Mouse (Mus musculus) Patski (cell line): ENCODE measurements around the gene Speer4f2. TPM values are rescaled to one million over a fixed set of nuclear protein-coding genes. Genes with fewer than 3 reads are reported as not detected.
A peak's percentile ranks its signal among the peaks of the same experiment; 100 is the strongest.
"Not testable (repeated sequence)": the region's sequence is repeated elsewhere in the genome, so short reads cannot be mapped to it uniquely, and the experiment has no call there.

Experiments
- ATAC-seq: fragments of 100-300 bp; one replicate; pipeline ENCODE4 v1.8.0; 2021
- CTCF ChIA-PET: fragments of 350-600 bp; sonication (Branson Sonifier 250); formaldehyde crosslinking; loops from one replicate; lab custom pipeline; 2022; ENCODE audit warnings: inconsistent platforms; lab: Charles Lee
- POLR2A ChIA-PET: fragments of 350-600 bp; sonication (Branson Sonifier 250); formaldehyde crosslinking; loops from one replicate; lab custom pipeline; 2022; ENCODE audit warnings: antibody characterized with exemption, inconsistent platforms; lab: Charles Lee
- DNase-seq: peaks from one replicate; pipeline ENCODE4 v3.0.0-alpha.2; 2011; ENCODE audit warnings: low read depth, low spot score
- H3K27me3 ChIP-seq: fragments of 371-371 bp; one replicate; pipeline ENCODE4 v1.5.1; 2021
- CTCF ChIP-seq: fragments of 100-300 bp; IDR thresholded peaks from one replicate; pipeline ENCODE4 v1.5.1; 2021
- in situ Hi-C: fragments of 300-500 bp; cut with MboI; formaldehyde crosslinking; loops from 3 replicates; pipeline ENCODE4 v1.11.1; 2018; ENCODE audit warnings: low pct_unique_long_range_greater_than_20kb, mixed read lengths
- polyA plus RNA-seq: library from polyadenylated mRNA; unstranded; gene quantifications from one replicate; pipeline ENCODE4 v1.2.3, GENCODE M21; 2021

Speer4f2 gene
- not detected for polyA plus RNA-seq

DNA sequence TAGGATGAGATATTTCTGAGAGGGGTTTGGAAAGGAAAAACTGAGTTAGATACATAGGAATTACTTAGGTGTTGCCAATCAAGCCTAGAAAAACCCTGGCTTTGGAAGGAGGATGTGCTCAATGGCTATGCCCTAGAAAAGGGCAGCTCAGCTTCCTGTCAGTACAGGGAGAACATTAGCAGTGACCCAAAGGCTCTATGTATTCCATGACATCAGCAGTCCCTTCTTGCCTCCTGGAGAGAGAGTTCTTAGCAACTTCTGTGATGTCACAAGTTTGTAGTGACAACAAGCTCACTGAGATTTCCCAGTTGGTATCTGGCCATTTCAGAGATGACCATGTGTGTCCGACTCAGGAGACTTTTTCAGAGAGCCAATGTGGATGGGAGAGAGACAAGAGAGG, at the start of gene Speer4f2:
TSS of gene Speer4f2 (plus strand) at position 301 of the 400 bp plus-strand sequence.
- CTCF ChIA-PET, ATAC-seq, POLR2A ChIA-PET, DNase-seq, H3K27me3 ChIP-seq, in situ Hi-C loops: not testable (repeated sequence)

DNA sequence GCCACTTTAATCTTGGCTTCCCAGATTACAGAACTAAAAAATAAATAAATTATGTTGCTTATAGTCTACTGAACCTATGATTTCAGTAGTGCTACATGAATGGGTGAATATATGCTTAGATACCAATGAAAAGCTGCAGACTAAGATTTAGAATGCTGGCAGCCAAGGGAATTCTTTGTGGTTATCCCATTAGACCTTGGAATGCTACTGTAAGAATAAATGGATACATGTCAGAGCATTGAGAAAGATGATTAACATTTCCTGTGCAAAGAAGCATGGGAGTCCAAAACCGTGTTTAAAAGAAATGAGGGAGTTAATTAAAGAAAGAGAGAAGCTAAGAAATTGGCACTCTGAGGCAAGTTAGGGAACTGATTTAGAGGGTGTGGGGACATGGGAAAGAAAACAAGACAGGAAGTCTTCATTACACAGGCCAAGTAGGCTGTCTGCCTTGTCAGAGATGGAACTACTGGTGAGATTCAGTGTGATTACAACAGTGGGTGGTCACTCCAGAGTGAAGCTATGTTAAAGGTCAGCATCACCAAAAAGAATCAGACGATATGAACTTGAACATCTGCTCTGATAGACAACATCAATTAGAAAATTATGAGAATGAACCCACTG, 43.9 kb upstream of the Speer4f2 start:
- in situ Hi-C loops: no loop called here
- POLR2A ChIA-PET: interaction anchor here (0.7 to 0.9 kb wide), 2 partner anchors 11 to 19 kb away, joined by 3 read pairs; no protein-coding TSS in a partner anchor
- CTCF ChIA-PET: no interaction called here

DNA sequence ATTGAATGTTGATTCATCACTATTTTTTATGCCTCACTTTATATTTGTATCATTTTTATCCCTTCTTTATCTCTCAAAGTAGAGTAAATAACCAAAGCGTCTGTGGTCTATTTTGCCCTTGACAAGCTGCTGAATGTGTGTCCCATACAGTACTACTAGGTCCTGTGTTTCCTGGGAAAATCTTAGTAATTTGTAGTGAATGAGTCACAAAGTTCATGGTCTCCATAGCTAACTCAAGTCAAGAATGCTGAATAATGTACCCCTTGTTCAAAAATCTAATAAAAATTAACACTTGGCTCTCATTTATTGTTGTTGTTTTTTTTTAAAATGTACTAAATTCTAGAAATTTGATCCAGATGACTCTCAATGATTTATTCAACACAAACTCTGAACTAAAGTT, 38.1 kb upstream of the Speer4f2 start:
- POLR2A ChIA-PET: no interaction called here
- in situ Hi-C loops: no loop called here
- no peaks in the 10 kb centered on the region for H3K27me3 ChIP-seq
- no peak for TF ChIP-seq CTCF
- DNase-seq: no peak
- no peak for ATAC-seq
- CTCF ChIA-PET: no interaction called here

More for the DNA sequence above, 43.9 kb upstream of the Speer4f2 start:
- H3K27me3 ChIP-seq: no peaks in the 10 kb centered on the region
- ATAC-seq (peak; percentile 87), DNase-seq (peak; percentile 35)
- no peak for TF ChIP-seq CTCF

DNA sequence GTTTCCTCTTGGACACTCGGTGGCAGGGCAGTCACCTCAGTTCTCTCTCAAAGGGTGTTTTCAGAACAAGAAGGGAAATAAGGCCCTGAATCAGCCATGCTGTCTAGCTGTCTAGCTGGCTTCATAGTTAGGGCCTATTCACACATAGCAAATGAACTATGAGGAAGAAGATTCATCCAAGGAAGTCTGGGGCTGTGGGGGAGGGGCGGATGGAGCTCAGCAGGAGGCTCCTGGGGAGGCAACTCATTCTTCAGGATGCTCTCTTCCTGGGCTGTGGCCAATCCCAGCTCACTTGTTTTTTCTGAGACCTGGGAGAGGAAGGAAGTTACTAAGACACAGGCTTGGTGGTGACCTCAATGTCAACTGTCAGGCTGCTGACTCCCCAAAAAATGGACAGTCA, 27.2 kb upstream of the Speer4f2 start:
- POLR2A ChIA-PET, H3K27me3 ChIP-seq, CTCF ChIA-PET, DNase-seq: not testable (repeated sequence)
- ATAC-seq: peak; percentile 54
- in situ Hi-C loops: loop anchor here (10.0 kb wide), 1 partner anchor 121 kb away; no protein-coding TSS in a partner anchor

DNA sequence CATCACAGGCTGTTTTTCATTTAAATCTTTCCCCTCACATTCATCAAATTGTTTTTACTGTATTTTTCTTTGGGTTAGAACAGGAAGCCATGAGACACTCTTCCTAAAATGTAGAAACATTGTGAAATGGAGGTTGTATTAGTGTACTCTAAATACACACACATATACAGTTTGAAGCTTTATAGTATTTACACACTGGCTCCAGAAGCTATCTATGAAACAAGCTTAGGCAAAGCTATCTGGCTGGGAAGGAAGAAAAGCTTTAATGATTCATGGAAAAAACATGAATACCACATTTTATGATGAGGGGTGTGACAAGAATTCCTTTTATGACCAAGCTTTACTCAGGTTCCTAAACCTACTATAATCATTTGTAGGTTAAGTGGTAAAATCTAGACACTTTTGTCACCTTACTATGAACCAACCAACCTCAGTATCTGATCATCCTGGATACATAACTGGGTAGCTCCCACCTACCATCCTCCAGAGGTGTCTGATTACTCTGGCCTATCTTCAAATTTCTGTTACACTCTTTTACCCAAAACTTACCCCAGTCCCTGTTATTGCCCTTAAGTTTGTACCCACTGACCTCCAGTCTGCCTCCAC, 13.5 kb upstream of the Speer4f2 start:
- H3K27me3 ChIP-seq: no peaks in the 10 kb centered on the region
- CTCF ChIA-PET: interaction anchor here (0.6 to 0.9 kb wide), 2 partner anchors 21 to 38 kb away, joined by 3 read pairs; no protein-coding TSS in a partner anchor
- no peak for TF ChIP-seq CTCF
- POLR2A ChIA-PET: no interaction called here
- in situ Hi-C loops: no loop called here
- ATAC-seq: peak; percentile 57
- no peak for DNase-seq

DNA sequence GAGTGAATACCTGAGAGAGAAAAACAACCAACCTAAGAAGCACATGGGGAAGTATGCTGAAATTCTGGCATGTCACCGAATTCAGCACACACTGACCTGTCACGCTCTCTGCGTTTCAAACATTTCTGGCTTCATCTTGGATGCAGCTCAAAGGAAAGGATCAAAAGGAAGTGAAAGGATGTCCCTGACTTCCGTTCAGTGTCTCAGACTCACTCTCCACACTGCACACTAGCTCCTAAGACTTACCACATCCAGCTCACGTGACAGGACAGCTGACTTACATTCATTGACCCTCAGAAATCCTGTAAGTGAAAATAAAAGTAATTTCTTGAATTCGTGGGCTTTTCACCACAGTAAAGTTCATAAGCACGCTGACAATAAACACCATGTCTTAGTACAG, 16.9 kb downstream of the Speer4f2 start:
- no peak for TF ChIP-seq CTCF
- DNase-seq (peak; percentile 47), ATAC-seq (peak; percentile 96)
- in situ Hi-C loops: loop anchor here (5.0 kb wide), 1 partner anchor 182 kb away; the partner anchor contains the start of gene Sema3c
- CTCF ChIA-PET: interaction anchor here (1.3 to 2.5 kb wide), 2 partner anchors 9 to 278 kb away, joined by 4 to 10 read pairs; no protein-coding TSS in a partner anchor
- no peaks in the 10 kb centered on the region for H3K27me3 ChIP-seq
- POLR2A ChIA-PET: interaction anchor here (0.6 kb wide), 1 partner anchor 182 kb away, joined by 6 read pairs; no protein-coding TSS in a partner anchor

DNA sequence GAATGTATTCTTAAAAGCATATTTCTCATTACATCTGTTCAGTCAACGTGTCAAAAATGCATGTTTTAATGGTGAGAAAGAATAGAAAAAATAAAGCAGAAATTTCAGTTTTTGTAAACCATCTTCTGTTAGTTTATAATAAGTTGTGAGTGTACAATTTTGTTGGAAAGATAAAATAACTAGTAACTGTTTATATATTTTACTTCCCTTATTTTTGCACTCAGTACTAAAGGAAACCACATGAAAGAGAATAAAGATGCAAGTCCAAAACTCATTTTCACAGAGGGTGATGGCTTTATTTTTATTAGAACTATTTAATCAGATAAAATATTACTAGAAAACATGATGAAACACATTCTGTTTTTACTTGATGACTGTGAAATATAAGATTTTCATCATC, 18.2 kb downstream of the Speer4f2 start:
- ChIA-PET POLR2A (no interaction called here), CTCF (interaction anchor here (1.2 to 1.3 kb wide), 2 partner anchors 30 to 83 kb away, joined by 3 read pairs; no protein-coding TSS in a partner anchor)
- H3K27me3 ChIP-seq: no peaks in the 10 kb centered on the region
- DNase-seq (no peak), ATAC-seq (no peak)
- no peak for TF ChIP-seq CTCF
- in situ Hi-C loops: loop anchor here (5.0 kb wide), 1 partner anchor 181 kb away; the partner anchor contains the start of gene Sema3c

DNA sequence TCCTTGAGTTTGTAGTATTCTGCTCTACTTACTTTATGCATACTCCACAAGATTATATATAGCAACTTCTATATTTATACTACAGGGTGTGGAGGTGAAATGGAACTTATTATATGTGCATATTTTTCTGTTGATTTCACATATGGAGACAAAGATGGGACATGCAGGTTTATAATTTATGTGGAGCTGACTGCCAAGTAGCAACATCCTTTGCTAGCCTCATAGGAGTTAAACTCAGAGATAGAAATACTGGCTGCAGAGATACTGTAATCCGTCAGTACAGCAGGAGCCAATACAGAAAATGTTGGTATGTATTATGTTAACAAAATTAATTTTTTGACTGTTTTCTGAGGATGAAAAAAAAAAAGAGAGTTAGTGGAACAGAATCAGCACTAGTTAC, 27.6 kb downstream of the Speer4f2 start:
- no peak for TF ChIP-seq CTCF
- DNase-seq (no peak), ATAC-seq (no peak)
- ChIA-PET CTCF (interaction anchor here (1.2 to 1.6 kb wide), 2 partner anchors 162 to 288 kb away, joined by 3 to 4 read pairs; no protein-coding TSS in a partner anchor), POLR2A (interaction anchor here (0.5 kb wide), 1 partner anchor 36 kb away, joined by 3 read pairs; no protein-coding TSS in a partner anchor)
- in situ Hi-C loops: loop anchor here (5.0 kb wide), 1 partner anchor 103 kb away; no protein-coding TSS in a partner anchor
- H3K27me3 ChIP-seq: no peaks in the 10 kb centered on the region

DNA sequence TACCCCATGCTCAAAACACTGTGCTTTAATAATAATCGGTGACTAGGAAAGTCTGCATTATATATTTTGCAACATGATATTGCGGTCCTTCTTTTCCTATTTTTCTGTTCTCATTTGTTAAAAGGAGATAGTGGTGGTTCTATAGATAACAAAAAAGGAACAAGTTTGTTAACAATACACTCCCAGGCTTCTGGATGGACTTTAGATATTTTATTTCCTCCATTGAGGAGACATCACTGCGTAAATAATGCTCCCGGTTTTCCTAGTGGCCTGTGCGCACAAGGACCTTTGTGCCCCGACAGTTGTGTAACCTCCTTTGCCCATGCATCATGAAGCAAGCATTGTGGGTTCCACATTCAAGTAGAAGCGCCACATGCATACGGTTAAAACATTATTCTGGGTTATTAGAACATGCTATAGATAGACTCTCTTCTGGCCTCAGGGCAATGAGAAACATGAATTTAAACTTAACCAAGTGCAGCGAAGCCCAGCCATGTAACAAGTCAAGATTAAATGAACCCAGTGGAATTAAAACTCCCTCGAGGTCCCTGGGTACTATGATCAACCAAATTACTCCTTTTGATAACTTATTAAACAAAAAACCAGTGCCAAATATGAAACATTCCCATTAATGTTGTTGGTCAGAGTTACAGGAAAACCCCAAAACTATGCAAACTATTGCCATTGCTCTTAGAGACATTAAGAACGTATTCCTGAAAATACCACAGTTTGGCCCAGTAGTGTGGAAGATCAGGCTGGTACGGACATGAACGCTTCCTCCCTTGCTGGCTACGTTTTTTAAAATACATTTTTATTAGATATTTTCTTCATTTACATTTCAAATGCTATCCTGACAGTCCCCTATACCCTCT, 28.5 kb downstream of the Speer4f2 start:
- CTCF ChIA-PET: interaction anchor here (1.2 to 1.6 kb wide), 2 partner anchors 11 to 289 kb away, joined by 3 to 4 read pairs; no protein-coding TSS in a partner anchor
- in situ Hi-C loops: loop anchor here (5.0 kb wide), 1 partner anchor 104 kb away; no protein-coding TSS in a partner anchor
- peak; percentile 92 for DNase-seq
- no peaks in the 10 kb centered on the region for H3K27me3 ChIP-seq
- TF ChIP-seq CTCF: no peak
- POLR2A ChIA-PET: no interaction called here
- peak; percentile 82 for ATAC-seq
